Mouse (Mus musculus) inflammation-experienced regulatory T-cells, adult 6 months (primary cell): ENCODE results near the gene Iqgap2. TPM values are rescaled to one million over a fixed set of nuclear protein-coding genes. Genes with fewer than 3 reads are reported as not detected.

Source experiments
- ATAC-seq: one replicate; pipeline ENCODE4 v1.8.0; 2017
- polyA plus RNA-seq, 3 experiments: library from polyadenylated mRNA; unstranded; fragments of 100-300 nt; shearing (Covaris generic); gene quantifications; one replicate each; pipeline ENCODE4 v1.2.1; 2017

The Iqgap2 gene
- polyA plus RNA-seq, 3 experiments from 2014 or later, result 12.7 to 20.0 (median 13.9) TPM

DNA sequence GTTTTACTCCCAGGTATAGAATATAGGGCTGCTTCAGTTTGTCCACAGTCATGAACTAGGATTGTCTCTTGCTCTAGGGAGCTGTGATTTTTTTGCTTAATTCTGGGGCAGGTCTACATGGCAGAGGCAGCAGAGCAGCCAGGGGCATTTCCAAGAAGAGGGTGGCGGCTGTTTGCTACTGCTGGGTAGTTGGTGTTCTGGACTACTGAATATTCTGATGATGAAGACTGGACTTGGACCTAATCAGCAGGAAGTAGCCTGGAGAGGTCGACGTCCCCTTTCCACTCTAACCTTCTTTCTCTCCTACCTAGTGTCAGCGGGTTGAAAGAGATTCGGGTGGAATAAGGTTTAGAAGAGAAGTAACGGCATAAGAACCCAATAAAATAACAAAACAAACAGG is 9.7 kb downstream of the Iqgap2 start:
- ATAC-seq, result no peak

DNA sequence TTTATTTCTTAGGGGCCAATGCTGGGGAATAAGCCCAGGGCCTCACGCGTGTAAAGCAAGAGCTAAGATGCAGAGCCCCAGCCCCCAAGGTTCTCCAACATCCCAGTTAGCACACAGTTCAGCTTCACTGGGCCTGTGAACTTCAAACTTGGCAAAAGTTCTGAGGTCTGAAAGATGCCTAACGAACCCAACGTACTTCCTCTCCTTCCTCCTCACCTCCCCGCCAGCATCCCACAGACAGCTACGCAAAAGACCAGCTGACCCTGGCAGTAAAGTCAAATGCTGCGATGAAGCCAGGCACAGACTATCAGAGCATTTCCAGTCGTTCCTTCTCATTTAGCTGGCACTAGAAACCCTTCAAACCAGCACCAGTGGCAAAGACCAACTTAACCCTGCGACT is 10.3 kb downstream of the Iqgap2 start:
- no peak for ATAC-seq

DNA sequence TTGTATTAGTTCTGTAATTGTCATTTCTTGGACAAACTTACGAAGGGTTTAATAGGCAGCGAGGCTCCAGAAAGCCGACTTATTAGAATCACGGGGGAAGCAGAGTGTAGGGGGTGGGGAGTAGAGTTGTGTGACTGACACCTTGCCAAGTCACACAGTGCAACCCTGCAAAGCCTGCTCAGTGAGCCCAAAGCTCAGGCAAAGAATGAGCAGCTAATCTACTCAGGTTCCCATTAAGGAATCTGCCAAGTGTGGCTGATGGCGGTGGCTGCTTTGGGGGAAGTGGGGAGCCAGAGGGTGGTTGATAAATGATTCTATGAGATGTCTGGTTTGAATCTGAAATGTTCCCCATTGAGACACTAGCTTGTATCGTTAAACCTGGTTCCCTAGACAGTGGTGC is 11.1 kb downstream of the Iqgap2 start:
- no peak for ATAC-seq

DNA sequence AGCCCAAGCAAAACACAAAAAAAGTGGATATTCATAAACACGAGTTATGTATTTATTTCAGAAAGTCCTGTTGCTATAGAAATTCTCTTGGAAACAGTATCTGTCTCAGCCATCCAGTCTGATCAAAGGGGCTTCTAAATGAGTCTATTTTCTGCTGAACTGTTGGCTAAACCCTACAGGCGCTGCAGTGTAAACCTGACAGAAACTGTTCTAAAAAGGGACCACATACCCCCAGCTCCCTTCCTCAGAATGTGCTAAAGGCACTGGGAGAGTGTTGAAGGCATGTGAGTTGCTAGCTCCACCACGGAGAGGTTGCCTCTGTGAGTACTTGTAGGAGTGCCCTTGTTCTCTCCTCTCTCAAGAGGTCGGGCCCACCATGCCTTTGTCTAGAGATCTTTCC is 19.7 kb downstream of the Iqgap2 start:
- no peak for ATAC-seq

DNA sequence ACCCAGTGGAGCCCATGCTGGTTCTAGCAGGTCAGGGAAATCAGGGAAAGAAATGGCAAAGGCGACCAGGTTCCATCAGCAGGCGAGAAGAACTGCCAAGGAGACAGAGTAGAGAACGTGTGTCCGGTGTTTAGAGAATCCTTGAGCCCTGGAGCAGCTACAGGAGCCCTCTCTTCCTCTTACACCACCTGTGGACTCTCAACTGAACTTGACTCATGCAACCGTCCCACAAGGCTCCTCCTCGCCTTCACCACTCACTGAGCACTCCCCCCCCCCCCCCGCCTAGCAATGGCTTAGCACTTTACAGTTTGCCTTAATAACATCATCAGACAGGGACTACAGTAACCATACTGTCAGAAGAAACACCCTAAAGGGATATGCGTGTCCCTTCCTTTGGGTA is 21.1 kb downstream of the Iqgap2 start:
- ATAC-seq, result no peak

DNA sequence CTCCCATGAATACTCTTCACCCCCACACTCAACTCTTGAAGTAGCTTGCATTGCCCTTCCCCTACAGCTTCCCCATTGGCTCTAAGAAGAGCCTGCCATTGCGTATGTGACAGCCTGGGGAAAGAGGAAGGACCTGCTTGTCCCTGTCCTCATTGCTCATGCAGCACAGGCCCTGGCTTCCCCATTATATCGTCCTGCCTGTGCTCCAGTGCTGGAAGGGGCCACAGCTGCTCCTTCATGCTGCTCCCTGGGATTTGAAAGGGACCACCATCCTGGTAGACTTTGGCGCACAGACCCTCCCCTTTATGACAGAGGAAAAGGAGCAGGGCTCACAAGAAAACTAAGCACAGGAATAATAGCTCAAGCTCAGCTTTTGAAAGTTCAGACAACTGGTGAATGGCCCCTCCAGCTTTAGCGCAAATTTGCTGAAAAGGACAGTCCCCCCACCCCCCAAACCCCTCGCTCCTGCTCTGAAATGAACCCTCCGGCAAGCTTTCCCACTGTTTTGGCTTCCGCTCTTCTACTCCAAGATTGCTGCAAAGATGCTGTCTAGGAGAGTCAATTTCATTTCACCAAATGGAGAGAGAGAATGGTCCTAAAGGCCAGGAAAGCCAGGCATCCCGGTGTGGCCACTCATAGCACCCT is 22.7 kb downstream of the Iqgap2 start:
- ATAC-seq, result no peak

DNA sequence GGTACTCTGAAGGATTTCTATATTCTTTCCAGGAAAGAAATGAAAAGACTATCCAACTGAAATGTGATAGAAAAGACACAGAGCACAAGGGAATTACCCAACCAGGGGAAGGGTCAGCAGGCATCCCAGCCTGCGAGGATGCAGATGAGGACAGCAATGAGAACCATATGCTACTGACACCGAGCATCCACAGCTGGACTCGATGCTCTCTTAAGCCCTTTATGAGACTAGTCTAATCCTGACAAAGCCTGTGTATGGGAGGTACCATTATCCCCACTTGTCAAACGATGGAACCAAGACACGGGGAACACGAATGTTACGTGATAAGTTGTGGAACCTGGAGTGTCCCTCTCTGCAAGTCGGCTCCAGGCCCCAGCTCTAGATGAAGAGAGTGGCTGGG is 29.5 kb downstream of the Iqgap2 start:
- no peak for ATAC-seq

DNA sequence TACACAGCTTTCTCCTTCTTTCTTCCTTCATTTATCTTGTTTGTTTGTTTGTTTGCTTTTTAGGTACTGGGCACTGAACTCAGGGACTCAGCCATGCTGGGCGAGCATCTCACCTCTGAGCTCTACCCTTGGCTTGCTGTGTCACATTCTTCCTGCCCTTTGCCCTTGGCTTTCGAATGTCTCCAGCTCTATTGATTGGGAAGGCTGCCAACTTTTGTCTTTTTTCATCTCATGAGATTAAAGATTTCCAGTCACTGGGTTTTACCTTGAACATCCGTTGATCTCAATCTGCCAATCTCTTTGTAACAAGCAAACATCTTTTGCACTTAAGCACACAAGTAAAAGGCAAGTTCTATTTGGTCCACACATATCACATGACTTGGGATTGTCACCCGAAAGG is 32.5 kb downstream of the Iqgap2 start:
- ATAC-seq, result peak; percentile 48

DNA sequence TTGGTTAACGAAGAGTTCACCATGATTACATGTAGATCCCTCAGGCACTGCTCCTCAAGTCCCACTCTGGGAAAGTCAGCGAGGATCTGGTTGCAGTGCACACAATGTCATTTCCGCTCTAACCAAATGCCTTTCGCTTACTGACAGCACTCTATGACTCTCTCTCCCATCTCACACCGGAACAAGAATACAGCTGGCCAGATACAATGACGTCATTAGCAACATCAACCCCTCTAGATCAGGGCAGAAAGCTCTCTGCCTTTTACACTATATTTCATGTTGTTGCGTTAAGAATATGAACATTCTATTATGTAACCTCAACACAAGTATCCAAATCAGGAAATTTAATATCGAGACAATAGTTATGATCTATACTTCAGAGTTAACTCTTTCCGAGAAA is 32.9 kb downstream of the Iqgap2 start:
- ATAC-seq, result no peak

DNA sequence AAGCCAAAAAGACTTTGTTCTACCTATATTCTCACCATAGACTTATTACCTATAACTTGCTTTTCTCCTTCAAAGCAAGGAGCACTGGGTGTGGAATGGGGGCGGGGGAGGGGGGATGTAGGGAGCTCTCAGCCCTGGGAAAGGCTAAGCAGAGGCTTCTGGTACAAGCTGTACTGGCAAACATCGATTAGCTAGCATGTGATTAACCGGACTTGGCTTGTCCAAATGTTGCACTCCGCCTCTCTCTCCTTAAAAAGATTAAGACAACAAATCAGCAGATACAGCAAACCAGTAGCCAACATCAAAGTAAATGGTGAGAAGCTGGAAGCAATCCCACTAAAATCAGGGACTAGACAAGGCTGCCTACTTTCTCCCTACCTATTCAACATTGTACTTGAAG is 36.2 kb downstream of the Iqgap2 start:
- ATAC-seq, result no peak

DNA sequence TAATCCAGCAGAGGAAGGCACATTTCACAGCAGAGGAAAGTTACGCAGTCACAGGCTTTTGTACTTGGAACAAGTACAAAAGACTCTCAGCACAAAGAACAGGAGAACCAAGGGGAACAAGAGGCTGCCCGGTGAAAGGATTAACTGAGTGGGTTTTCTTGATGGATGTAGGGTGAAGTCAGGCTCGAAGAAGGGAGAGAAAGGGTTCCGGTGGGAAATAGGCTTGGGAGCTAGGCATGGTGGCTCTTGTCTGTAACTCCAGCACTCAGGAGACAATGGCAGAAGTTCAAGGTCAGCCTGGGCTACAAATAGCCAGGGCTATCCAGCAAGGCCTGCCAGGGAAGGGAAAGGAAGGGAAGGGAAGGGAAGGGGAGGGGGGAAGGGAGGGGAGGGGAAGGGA is 40.1 kb downstream of the Iqgap2 start:
- no peak for ATAC-seq

DNA sequence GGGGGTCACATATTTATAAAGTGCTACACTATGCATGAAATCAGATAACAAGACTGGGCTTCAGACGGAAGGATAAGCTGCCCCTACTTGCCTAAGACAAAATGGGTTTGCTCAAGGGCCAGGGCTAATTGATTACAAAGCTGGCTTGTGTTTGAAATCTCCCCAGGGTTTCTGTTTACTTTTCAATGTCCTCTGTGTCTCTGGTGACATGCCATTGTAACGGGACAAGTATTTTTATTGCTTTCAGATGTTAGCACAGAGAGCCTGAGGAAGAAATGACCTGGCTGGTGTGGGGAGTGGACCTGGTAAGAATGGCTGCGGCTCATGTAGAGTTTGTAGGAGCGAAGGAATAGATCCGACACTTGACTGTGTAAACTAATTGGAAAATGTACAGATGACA is 41.3 kb downstream of the Iqgap2 start:
- no peak for ATAC-seq

DNA sequence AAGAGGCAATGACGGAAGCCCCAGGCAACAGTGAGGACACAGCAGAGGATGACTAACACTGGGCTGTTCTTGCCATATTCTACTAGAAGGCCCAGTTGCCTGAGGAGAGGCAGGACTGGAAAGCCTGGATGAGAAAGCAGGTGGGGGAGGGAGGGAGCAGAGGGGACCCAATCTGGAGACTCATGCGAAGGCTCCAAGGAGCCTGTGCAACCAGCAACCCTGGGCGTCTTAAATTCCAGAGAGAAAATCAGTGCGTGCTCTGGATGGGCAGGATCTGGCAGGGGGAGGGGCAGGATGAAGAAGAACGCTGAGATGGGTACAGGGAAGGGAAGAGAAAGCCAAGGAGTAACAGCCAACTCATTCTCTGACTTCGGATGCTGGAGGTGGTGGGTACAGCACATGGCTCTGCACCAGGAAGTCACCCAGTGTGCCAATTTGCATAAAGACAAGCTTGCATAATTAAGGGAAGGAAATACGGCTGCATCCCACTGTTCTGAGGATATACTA is 42.2 kb downstream of the Iqgap2 start:
- ATAC-seq, result no peak

DNA sequence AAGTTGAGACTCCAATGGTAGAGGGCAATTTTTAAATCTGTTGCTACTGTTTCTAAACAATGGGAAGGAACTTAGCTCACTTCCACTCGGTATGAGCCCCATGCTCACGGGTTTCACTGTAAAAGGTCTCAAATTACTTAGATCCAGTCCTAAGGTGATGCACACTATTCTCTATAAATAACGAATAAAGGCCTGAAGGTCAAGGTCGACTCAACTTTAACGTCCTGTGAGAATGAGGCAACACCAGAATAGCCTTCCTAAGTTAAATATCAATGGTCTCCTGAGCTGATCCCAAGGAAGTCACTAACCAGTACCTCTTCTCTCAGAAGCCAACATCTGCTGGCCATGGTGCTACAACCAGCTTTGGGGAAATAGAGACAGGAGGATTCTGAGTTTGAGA is 45.4 kb downstream of the Iqgap2 start:
- ATAC-seq, result no peak

DNA sequence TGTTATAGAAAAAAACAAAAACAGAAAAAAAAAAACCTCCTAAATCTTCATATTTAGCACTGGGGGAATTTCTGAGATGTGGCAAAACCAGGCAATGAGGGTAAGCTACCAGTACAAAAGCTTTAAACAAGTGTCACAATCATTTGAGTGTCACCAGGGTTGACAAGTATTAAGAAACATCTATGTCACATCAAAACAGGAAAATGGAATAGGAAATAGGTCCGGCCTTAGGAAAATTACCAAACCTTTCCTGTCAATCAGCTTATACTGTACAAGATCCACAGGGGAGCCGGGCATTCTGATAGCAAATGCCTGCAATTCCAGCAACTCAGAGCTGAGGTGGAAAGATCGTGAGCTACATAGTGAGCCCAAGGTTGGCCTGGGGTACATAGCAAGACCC is 46.8 kb downstream of the Iqgap2 start:
- no peak for ATAC-seq

DNA sequence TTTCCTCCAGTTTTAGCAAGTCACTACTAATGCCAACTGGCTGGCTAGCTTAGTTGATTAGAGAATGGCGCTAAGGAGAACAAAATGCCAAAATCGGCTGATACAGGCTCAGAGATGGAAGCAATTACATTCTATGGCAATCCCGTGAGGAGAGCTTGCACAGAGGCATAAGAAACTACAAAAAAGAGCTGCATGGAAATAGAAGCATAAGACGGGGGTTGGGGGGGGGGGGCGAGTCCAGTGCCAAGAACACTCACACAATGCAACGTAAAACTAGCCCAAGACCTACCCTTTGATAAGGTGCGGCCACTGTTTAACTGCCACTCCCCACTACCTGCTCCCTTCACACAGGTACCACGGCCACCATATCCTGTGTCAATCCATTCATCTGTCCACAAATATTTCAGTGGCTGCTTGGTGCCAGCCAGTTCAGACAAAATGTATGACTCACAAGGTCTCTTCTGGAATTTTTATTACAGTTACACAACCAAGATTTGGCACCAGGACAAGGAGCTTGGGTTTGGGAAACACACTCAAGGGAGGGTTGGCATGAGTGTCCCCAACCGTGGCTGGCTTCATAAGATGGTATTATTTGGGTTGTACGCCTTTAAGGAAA is 48.2 kb downstream of the Iqgap2 start:
- no peak for ATAC-seq

DNA sequence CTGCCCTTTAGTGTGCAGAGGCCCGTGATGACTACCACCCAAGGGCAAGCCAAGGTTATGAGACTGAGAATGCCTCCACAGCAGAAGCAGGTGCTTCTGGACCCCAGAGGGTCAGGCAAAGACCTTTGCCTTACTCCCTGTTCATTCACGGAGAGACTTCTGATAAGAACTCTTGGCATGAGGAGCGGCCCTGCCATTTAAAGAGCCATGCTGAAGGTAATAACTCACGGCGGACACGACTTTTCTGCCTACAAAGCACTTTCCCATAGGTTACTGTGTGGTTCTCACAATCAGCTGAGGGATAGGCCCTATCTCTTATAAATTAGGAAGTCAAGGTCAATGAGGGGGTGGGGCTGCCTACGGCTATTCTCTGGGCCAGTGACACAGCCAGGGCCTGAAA is 48.9 kb downstream of the Iqgap2 start:
- ATAC-seq, result no peak

DNA sequence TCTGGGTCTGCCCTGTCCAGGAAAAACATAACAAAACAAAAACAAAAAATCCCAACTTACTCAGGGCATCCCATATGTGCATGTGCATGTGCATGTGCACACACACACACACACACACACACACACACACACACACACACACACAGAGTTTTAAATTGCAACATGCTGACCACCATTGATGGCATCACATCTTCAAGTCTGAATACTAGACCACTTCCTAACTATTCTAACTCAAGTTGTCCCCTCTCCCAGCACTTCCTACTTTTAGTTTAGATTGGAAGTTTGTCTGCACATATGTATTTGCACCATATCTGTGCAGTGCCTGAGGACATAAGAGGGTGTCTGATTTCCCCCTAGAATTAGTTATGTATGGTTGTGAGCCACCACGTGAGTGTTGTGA is 49.8 kb downstream of the Iqgap2 start:
- ATAC-seq, result no peak

DNA sequence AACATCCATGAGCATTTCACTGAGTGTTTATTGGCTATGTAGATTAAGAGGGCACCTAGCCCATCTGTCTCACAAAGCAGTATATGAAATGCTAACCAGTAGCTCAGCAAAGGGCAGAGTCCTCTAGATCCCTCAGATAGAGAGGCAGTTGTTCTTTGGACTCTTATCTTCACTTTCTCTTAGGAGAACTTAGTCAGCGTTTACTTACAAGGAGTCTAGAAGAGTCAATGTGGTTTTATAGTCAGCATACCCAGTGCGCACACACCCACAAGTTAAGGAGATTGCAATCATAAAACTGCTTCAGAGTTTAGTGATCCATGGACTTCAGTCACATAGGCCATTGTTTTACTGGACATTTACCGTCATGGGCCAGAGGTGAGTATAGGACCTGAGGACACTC is 54.8 kb downstream of the Iqgap2 start:
- ATAC-seq, result no peak

DNA sequence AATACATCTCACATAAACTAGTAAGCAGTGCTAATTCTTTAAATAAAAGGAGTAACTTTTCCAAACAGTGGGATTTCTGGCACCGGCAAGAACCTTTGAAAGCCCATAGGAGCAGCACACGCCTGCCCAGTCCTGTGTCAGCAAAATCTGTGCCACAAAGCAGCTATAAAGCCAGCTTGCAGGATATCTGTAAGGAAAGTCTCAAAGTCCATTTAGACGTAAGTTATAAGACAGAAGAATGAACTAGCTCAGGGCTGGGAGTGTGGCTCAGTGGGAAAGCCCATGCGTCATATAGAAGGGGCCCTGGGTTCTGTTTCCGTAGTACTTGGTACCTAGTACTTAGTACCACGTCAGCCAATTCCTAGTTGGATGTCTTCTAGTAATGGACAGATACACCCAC is 58.2 kb downstream of the Iqgap2 start:
- no peak for ATAC-seq

DNA sequence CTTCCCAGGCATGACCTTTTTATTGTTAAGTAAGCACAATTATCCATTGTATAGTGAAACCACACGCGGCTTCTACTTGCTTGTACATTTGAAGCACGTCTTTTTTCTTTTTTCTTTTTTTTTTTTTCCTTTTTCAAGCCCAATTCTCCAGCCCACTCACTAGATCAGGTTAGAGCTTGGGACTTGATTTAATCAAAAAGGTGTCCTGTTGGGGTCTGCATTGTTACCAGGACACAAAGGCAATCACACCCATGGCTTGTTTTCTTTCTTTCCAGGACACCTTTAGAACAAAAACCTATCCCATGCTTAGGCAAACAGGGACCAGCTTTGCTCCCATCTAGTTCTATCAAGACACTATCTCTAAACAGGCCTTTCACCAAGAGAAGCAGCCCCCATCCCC is 59.0 kb downstream of the Iqgap2 start:
- ATAC-seq, result no peak

DNA sequence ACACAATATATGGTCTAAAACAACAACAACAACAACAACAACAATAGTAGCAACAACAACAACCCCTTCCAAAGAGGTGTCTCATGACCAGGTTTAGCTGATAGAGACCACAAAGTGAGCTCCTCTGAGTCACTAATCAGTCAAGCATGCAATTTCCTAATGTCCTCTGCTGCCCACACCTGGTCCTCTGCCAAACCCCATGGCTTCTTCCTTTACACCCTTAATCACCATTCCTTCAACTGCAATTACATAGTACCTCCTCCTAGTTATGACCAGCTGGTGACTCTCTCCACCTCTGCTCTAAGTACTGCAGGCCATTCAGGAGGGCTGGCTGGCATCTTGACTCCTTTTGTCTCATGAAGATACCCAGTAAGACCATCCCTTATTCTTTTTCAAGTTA is 60.0 kb downstream of the Iqgap2 start:
- no peak for ATAC-seq

DNA sequence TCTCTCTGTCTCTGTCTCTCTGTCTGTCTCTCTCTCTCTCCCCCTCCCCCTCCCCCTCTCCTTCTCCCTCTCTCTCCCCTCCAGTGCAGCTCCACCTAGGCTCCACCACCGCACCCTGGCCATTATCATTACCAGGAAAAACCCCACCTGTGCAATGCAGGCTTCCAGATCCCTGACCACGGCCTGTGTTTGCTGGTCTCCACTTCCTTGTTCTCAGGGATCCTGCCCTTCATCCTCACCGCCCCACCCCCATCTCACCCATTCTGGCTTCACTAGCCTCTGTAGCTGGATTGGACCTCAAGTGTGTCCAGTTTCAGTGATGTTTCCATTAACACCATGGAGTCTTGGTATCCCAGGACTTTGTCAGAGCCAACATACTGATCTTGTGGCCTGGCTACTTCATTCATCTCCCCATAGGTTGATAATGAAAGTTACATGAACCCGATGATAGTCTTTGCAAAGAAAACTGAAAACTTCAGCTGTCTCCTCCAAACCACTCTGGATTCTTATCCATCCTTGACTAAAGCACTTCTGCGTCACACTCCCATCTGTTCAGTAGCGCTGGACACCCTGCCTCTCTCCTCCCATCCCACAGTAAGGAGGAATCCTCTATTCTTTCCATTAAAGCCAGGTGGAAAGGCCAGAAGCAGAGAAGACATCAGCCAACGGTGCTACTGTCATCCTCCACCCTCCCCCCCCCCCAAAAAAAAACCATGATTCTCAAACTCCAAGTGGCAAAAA is 62.1 kb downstream of the Iqgap2 start:
- no peak for ATAC-seq

DNA sequence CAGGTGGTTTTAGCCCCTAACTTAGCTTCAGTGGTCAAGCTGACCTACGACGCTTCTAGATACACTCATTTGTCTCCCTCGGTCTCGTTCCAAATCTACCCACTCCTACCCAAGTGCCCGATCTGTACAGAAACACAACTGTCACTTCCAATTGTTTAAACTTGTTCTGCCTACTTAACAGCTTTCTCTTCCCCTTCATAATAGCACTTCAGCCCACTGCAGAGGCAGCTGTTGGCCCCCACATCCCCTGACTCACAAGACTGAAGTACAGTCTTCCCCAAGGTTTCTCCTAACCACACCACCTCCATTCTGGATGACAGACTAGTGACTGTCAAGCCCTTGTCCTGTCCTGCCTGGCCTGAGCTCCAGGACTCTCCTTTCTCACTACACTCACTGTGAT is 63.1 kb downstream of the Iqgap2 start:
- no peak for ATAC-seq
